Mouse (Mus musculus) hindbrain, embryonic 16.5 days (tissue): ENCODE measurements around the gene Spin4. TPM values are rescaled to one million over a fixed set of nuclear protein-coding genes. Genes with fewer than 3 reads are reported as not detected.
A peak's percentile ranks its signal among the peaks of the same experiment; 100 is the strongest.

Experiments used
- ATAC-seq: fragments of 200-750 bp; cut with Nextera tagmentation; 2 replicates; pipeline ENCODE4 v1.8.0; 2017; ENCODE audit warnings: moderate TSS enrichment, moderate library complexity
- H3K27ac ChIP-seq: fragments of 300-500 bp; sonication (generic); 2 replicates; pipeline ENCODE4 v1.5.1; 2014; ENCODE audit warnings: low read depth, mild to moderate bottlenecking, control low read depth, low read length, moderate library complexity
- H3K27me3 ChIP-seq: fragments of 300-500 bp; sonication (generic); replicated peaks from 2 replicates; pipeline ENCODE4 v1.6.1; 2014; ENCODE audit warnings: low read length; ENCODE audit not compliant: control insufficient read depth, insufficient read depth
- H3K36me3 ChIP-seq: fragments of 300-500 bp; sonication (generic); 2 replicates; pipeline ENCODE4 v1.6.1; 2014; ENCODE audit warnings: mild to moderate bottlenecking, low read length, moderate library complexity, mixed read lengths; ENCODE audit not compliant: control insufficient read depth, insufficient read depth
- H3K4me1 ChIP-seq: fragments of 300-500 bp; sonication (generic); 2 replicates; pipeline ENCODE4 v1.6.1; 2014; ENCODE audit warnings: low read depth, low read length; ENCODE audit not compliant: control insufficient read depth, insufficient read depth
- H3K4me2 ChIP-seq: fragments of 300-500 bp; sonication (generic); 2 replicates; pipeline ENCODE4 v1.6.1; 2014; ENCODE audit warnings: mild to moderate bottlenecking, low read length, control low read depth, moderate library complexity
- H3K4me3 ChIP-seq: fragments of 300-500 bp; sonication (generic); 2 replicates; pipeline ENCODE4 v1.5.1; 2014; ENCODE audit warnings: mild to moderate bottlenecking, low read length, control low read depth, moderate library complexity
- H3K9ac ChIP-seq: fragments of 300-500 bp; sonication (generic); 2 replicates; pipeline ENCODE4 v1.6.1; 2014; ENCODE audit warnings: low read depth, mild to moderate bottlenecking, control low read depth, low read length, moderate library complexity
- H3K9me3 ChIP-seq: fragments of 300-500 bp; sonication (generic); 2 replicates; pipeline ENCODE4 v1.6.1; 2014; ENCODE audit warnings: mild to moderate bottlenecking, low read length, moderate library complexity; ENCODE audit not compliant: control insufficient read depth
- WGBS: fragments of 180-500 bp; shearing (Covaris S2); extraction: QIAGEN DNeasy Blood & Tissue Kit; methylation state at CpG from one replicate; pipeline ENCODE4 v1.1.7; 2014; 5-methylcytosine and 5-hydroxymethylcytosine counted together
- polyA plus RNA-seq: library from polyadenylated mRNA; unstranded; fragments of >200 nt; fragmentation: Nextera tagmentation; extraction: Ambion mirVana; gene quantifications from 2 replicates; pipeline ENCODE4 v1.2.1, GENCODE M21; 2015

Spin4 gene
- polyA plus RNA-seq, result 2.8 and 3.3 TPM in 2 replicates

DNA sequence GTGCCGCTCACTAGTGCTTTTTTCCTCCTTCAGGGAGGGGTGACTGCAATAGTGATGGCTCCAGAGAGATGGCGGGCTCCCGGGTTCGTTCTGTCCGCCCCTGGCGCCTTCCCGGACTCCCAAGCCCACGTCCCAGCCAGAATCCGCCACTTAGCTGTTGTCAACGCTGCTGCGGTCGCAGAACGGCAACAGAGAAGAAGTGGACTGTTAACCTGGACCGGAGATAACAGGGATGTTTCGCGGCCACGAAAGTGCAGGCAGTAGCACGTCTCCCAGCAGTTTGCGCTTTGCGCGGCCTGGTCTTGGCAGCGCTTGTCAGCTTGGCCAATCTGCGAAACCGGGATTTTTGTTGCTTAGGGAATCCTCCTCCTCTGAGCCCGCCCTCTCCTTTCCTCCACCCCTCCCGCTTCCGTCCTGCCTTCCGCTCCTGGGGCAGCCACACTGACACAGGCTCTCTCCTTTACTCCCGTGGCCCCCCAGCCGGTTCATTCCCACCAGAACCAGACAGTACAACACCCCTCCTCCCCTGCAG lies at the start of gene Spin4:
TSS of gene Spin4 (minus strand) at position 322 of the 532 bp plus-strand sequence.
- peak; percentile 96 for ATAC-seq
- no peaks in the 10 kb centered on the region for H3K27me3 ChIP-seq
- H3K4me2 ChIP-seq, result peak within 1 kb of the TSS; percentile 68
- H3K4me3 ChIP-seq, result peak within 1 kb of the TSS; percentile 55
- peak within 1 kb of the TSS; percentile 87 for H3K27ac ChIP-seq
- no peaks in the 10 kb centered on the region for H3K9me3 ChIP-seq
- WGBS, result 14% methylated on average over 29 of the region's 30 CpGs
- peaks cover 2% of the 10 kb centered on the region; the same call in 1 of the 2 replicates for H3K4me1 ChIP-seq
- peak within 1 kb of the TSS; percentile 70 for H3K9ac ChIP-seq
- H3K36me3 ChIP-seq, result no peaks in the 10 kb centered on the region

DNA sequence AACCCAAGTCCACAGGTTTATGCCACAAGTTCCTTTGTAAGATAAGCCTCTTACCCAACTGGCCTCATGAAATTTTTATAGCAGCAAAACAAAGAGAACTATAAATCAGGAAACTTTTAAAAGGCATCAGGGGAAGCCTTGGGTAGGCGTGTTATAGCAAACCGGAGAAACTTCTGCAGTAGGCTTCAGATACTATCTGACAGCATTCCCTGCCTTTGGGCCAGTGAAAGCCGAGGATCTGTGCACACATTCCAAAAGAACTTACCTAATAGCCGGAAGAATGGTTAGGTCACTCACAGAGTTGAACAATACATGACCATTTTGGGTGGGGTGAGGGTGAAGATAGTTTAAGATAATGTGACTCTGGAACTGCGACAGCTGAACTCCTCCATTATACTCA lies 1.4 kb upstream of the Spin4 start:
- WGBS, result 75% methylated on average over 5 of the region's 5 CpGs
- peaks cover 2% of the 10 kb centered on the region; the same call in 1 of the 2 replicates for H3K4me1 ChIP-seq
- H3K4me3 ChIP-seq, result no peak overlapping the region
- H3K27ac ChIP-seq, result no peak overlapping the region
- no peak for ATAC-seq
- no peak overlapping the region for H3K9ac ChIP-seq
- no peaks in the 10 kb centered on the region for H3K36me3 ChIP-seq
- no peaks in the 10 kb centered on the region for H3K9me3 ChIP-seq
- no peak overlapping the region for H3K4me2 ChIP-seq
- H3K27me3 ChIP-seq, result no peaks in the 10 kb centered on the region

DNA sequence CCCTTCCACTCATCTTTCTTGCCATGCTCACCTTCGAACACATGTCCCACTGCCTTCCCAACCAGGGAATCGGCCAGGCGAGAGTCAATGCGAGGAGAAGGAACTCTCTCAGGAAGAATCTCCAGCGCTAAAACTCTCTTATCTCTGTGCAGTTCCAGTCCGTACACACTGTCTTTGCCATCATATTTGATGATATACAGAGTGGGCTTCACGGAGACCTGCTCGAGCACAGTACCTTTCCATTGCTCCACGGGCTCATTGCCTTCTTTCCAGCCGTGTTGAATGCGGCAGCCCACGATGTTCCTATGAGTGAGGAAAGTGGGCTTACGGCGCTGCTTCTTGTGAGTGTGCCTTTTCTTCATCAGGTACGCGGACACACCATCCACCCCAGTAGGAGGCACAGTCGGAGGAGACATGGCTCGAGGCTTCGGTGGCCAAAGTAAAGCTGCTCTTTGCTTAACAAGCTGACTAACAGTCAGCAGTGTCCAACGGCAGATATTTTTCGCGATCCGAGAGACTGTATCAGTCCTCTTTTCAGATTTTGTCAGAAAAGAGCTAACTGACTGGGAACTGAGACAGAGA lies 612 bp downstream of the Spin4 start:
- Histone ChIP-seq H3K27ac (peak overlapping the region; percentile 87), H3K27me3 (no peaks in the 10 kb centered on the region), H3K4me1 (peaks cover 2% of the 10 kb centered on the region; the same call in 1 of the 2 replicates), H3K9me3 (no peaks in the 10 kb centered on the region), H3K4me3 (peak overlapping the region; percentile 55), H3K9ac (peak overlapping the region; percentile 70), H3K36me3 (no peaks in the 10 kb centered on the region), H3K4me2 (peak overlapping the region; percentile 68)
- peak; percentile 74 for ATAC-seq
- WGBS, result 20% methylated on average over 23 of the region's 23 CpGs

DNA sequence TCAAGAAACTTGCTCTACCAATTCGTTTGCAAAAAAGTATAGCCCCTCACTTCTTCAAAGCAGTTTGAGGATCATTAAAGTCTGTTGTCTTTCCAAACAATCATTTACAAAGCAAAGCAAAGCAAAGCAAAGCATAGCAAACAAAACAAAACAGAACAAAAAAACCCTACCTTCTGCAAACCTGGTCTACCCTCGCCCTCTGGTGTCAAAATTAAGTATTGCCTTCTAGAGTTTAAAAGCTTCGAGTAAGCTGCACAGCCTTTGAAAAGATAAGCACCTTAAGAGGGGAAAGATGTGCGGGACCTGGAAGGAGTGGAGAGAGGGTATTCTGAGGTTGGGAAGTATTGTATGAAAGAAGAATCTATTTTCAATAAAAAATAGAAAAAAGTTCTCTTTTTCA lies 14.4 kb downstream of the Spin4 start:
- Histone ChIP-seq H3K9ac (no peak overlapping the region), H3K27ac (no peak overlapping the region), H3K27me3 (no peaks in the 10 kb centered on the region), H3K4me1 (no peaks in the 10 kb centered on the region), H3K4me3 (no peak overlapping the region), H3K36me3 (no peaks in the 10 kb centered on the region), H3K9me3 (no peaks in the 10 kb centered on the region), H3K4me2 (no peak overlapping the region)
- no peak for ATAC-seq
- WGBS, result 19% methylated on average over 4 of the region's 4 CpGs

DNA sequence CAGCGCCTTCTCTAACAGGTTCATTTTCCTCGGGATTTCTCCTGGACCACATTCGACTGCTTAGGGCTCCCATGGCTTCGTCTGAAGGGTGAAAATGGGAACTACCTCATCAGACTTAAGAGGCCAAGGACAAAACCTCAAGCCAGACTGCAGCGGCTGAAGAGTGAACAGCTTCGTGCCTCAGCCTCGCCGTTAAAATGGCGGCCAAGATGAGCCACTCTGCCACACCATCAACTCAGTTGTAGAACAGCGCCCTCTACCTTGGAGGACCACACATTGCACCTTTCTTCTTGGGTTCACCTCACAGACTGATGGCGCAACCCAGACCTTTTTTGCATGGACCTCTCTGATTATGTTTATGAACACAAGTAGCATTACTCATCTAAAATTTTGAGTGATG lies 27.6 kb downstream of the Spin4 start:
- Histone ChIP-seq H3K27me3 (no peaks in the 10 kb centered on the region), H3K4me3 (no peak overlapping the region), H3K9ac (no peak overlapping the region), H3K4me2 (no peak overlapping the region), H3K27ac (no peak overlapping the region), H3K4me1 (no peaks in the 10 kb centered on the region), H3K36me3 (no peaks in the 10 kb centered on the region), H3K9me3 (no peaks in the 10 kb centered on the region)
- no peak for ATAC-seq
- WGBS, result 95% methylated on average over 11 of the region's 11 CpGs

DNA sequence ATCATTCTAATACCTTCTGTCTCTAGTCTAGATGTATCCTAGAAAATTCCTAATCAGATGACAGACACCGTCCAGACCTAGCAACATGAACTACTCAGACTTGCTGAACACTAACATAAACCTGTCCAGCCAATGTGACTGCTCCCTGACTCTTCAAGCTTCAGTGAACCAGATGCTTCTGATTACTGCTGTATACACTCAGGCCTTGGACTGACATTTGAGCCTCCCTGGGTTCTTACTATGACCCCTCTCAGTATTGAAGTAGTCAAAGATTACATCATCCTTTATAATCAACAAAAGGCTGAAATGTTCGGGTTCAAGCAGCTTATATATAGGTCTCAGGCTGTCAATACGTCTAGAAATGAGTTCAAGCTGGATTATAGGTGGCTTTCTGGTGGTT lies 32.4 kb downstream of the Spin4 start:
- Histone ChIP-seq H3K4me3 (no peak overlapping the region), H3K4me2 (no peak overlapping the region), H3K4me1 (no peaks in the 10 kb centered on the region), H3K36me3 (no peaks in the 10 kb centered on the region), H3K9me3 (no peaks in the 10 kb centered on the region), H3K27ac (no peak overlapping the region), H3K27me3 (no peaks in the 10 kb centered on the region; the same call in 1 of the 2 replicates), H3K9ac (no peak overlapping the region)
- 40% methylated on average over 3 of the region's 3 CpGs for WGBS
- ATAC-seq, result no peak

DNA sequence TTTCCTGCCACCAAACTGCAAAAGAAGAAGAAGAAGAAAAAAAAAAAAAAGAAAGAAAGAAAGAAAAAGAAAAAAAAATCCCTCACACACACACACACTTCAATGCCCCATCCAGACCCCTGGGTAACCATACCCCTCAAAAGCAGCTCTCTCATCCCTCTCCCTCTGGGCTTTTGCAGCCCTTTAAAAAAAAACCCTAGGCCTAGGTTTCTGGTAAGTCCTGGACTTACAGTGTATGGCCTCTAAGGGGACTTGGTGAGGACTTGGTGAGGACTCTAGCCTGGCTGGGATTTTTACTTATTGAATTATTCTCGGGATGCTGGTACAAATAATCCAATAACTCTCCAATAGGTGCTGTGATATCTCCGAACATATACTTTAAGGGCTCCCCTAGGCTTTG lies 35.6 kb downstream of the Spin4 start:
- ATAC-seq, result no peak
- Histone ChIP-seq H3K4me2 (peak overlapping the region; percentile 66), H3K4me1 (no peaks in the 10 kb centered on the region), H3K27me3 (no peaks in the 10 kb centered on the region; the same call in none of the 2 replicates), H3K27ac (no peak overlapping the region), H3K9ac (peak overlapping the region; percentile 65; the same call in 1 of the 2 replicates), H3K4me3 (peak overlapping the region; percentile 43), H3K36me3 (no peaks in the 10 kb centered on the region), H3K9me3 (no peaks in the 10 kb centered on the region)
- 75% methylated on average over 2 of the region's 2 CpGs for WGBS

DNA sequence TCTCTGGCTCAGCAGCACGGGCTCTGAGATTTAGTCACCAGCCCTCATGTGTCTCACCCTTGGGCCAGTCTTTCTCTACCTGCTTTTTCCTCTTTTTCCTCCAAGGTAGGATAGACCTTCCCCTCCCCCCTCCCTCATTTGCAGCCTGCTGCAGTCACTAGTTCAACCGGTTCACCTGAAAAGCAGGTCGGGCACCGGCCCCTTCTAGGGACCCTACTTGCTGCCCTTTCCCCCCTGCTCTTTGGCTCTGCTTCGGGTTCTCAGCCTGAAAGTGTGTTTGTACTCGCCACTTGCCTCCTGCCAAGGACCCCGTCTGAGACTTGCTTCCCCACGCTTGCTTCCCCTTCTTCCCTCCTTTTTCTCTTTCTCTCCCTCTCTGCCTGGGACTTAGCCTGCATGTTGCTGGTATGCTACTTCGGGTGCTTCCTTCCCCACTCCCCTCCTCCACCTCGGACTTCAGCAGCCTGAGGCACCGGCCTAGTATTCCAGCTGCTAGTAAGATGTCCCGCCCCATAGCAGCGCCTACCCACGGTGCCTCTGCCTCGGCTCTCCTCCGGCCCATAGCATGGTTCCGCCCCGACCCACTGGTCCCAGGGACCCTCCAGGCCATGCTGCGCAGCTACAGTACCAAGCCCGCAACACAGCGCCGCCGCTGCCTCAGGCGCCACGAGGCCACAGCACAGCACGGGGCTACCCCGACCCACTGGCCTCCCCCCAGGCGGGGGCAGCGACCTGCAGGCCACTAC lies 36.2 kb downstream of the Spin4 start:
- peak overlapping the region; percentile 43 for H3K4me3 ChIP-seq
- no peaks in the 10 kb centered on the region for H3K36me3 ChIP-seq
- peak overlapping the region; percentile 66 for H3K4me2 ChIP-seq
- H3K4me1 ChIP-seq, result no peaks in the 10 kb centered on the region
- no peak overlapping the region for H3K27ac ChIP-seq
- H3K9me3 ChIP-seq, result no peaks in the 10 kb centered on the region
- no peaks in the 10 kb centered on the region; the same call in none of the 2 replicates for H3K27me3 ChIP-seq
- ATAC-seq, result peak; percentile 91
- peak overlapping the region; percentile 65 for H3K9ac ChIP-seq
- WGBS, result 17% methylated on average over 29 of the region's 29 CpGs
